Mouse (Mus musculus) embryonic facial prominence, embryonic 13.5 days (tissue): ENCODE measurements around the gene Msgn1. TPM values are rescaled to one million over a fixed set of nuclear protein-coding genes. Genes with fewer than 3 reads are reported as not detected.

Experiments used
- ATAC-seq: fragments of 200-750 bp; cut with Nextera tagmentation; 2 replicates; pipeline ENCODE4 v1.8.0; 2017; ENCODE audit warnings: low read depth; ENCODE audit not compliant: insufficient number of reproducible peaks, insufficient read depth, low FRiP score, low TSS enrichment
- H3K27ac ChIP-seq: fragments of 300-500 bp; sonication (generic); 2 replicates; pipeline ENCODE4 v1.5.1; 2015; ENCODE audit warnings: moderate library complexity, mild to moderate bottlenecking, inconsistent platforms
- H3K27me3 ChIP-seq: fragments of 300-500 bp; sonication (generic); 2 replicates; pipeline ENCODE4 v1.6.1; 2015; ENCODE audit warnings: mild to moderate bottlenecking, inconsistent platforms
- H3K36me3 ChIP-seq: fragments of 300-500 bp; sonication (generic); 2 replicates; pipeline ENCODE4 v1.6.1; 2015; ENCODE audit warnings: mild to moderate bottlenecking, inconsistent platforms
- H3K4me1 ChIP-seq: fragments of 300-500 bp; sonication (generic); 2 replicates; pipeline ENCODE4 v1.6.1; 2015; ENCODE audit warnings: inconsistent platforms
- H3K4me2 ChIP-seq: fragments of 300-500 bp; sonication (generic); 2 replicates; pipeline ENCODE4 v1.6.1; 2015; ENCODE audit warnings: moderate library complexity, mild to moderate bottlenecking, inconsistent platforms
- H3K4me3 ChIP-seq: fragments of 300-500 bp; sonication (generic); 2 replicates; pipeline ENCODE4 v1.5.1; 2015; ENCODE audit warnings: mild to moderate bottlenecking, inconsistent platforms
- H3K9ac ChIP-seq: fragments of 300-500 bp; sonication (generic); 2 replicates; pipeline ENCODE4 v1.6.1; 2015; ENCODE audit warnings: mild to moderate bottlenecking, inconsistent platforms
- H3K9me3 ChIP-seq: fragments of 300-500 bp; sonication (generic); 2 replicates; pipeline ENCODE4 v1.6.1; 2016; ENCODE audit warnings: inconsistent platforms
- WGBS: fragments of 180-500 bp; shearing (Covaris S2); methylation state at CpG from one replicate; pipeline ENCODE4 v1.1.7; 2015; ENCODE audit warnings: mixed read lengths; 5-methylcytosine and 5-hydroxymethylcytosine counted together
- polyA plus RNA-seq: library from polyadenylated mRNA; unstranded; fragments of >200 nt; fragmentation: Nextera tagmentation; extraction: Ambion mirVana; gene quantifications from 2 replicates; pipeline ENCODE4 v1.2.1, GENCODE M21; 2015

Gene Msgn1
- polyA plus RNA-seq: not detected in 2 replicates

- Histone ChIP-seq H3K9me3 (no peaks in the 10 kb centered on the region), H3K4me2 (no peak within 1 kb of the TSS), H3K27me3 (no peaks in the 10 kb centered on the region), H3K4me1 (peaks cover 8% of the 10 kb centered on the region), H3K9ac (no peak within 1 kb of the TSS), H3K4me3 (no peak within 1 kb of the TSS), H3K27ac (no peak within 1 kb of the TSS), H3K36me3 (no peaks in the 10 kb centered on the region)
- WGBS: 58% methylated on average over 5 of the region's 5 CpGs
- ATAC-seq: no peak
These were observed at the start of gene Msgn1 for GRCm38 (mm10) chr12:11208872-11209271. Gene Msgn1 (minus strand): TSS chr12:11208972.

- no peak for ATAC-seq
- Histone ChIP-seq H3K36me3 (peaks cover 12% of the 10 kb centered on the region), H3K27ac (no peak overlapping the region), H3K9ac (no peak overlapping the region), H3K9me3 (no peaks in the 10 kb centered on the region), H3K4me2 (no peak overlapping the region), H3K4me1 (no peaks in the 10 kb centered on the region), H3K4me3 (no peak overlapping the region), H3K27me3 (no peaks in the 10 kb centered on the region)
- WGBS: 78% methylated on average over 3 of the region's 3 CpGs
These were observed 41.5 kb upstream of the Msgn1 start for GRCm38 (mm10) chr12:11250322-11250721.

- H3K4me1 ChIP-seq: no peaks in the 10 kb centered on the region
- H3K27ac ChIP-seq: no peak overlapping the region
- peaks cover 20% of the 10 kb centered on the region for H3K36me3 ChIP-seq
- ATAC-seq: no peak
- 98% methylated on average over 1 of the region's 1 CpGs for WGBS
- no peak overlapping the region for H3K4me3 ChIP-seq
- H3K27me3 ChIP-seq: no peaks in the 10 kb centered on the region
- H3K4me2 ChIP-seq: no peak overlapping the region
- no peaks in the 10 kb centered on the region for H3K9me3 ChIP-seq
- H3K9ac ChIP-seq: no peak overlapping the region
These were observed 38.7 kb upstream of the Msgn1 start for GRCm38 (mm10) chr12:11247460-11247859.

- Histone ChIP-seq H3K27ac (no peak overlapping the region), H3K36me3 (peaks cover 2% of the 10 kb centered on the region; the same call in 1 of the 2 replicates), H3K9ac (no peak overlapping the region), H3K4me1 (no peaks in the 10 kb centered on the region), H3K4me3 (no peak overlapping the region), H3K9me3 (no peaks in the 10 kb centered on the region), H3K27me3 (no peaks in the 10 kb centered on the region), H3K4me2 (no peak overlapping the region)
- ATAC-seq: no peak
- 72% methylated on average over 2 of the region's 2 CpGs for WGBS
These were observed 27.2 kb upstream of the Msgn1 start for GRCm38 (mm10) chr12:11235996-11236395.

- Histone ChIP-seq H3K27me3 (no peaks in the 10 kb centered on the region), H3K9me3 (no peaks in the 10 kb centered on the region), H3K4me1 (no peaks in the 10 kb centered on the region), H3K36me3 (no peaks in the 10 kb centered on the region), H3K27ac (no peak overlapping the region), H3K9ac (no peak overlapping the region), H3K4me2 (no peak overlapping the region), H3K4me3 (no peak overlapping the region)
- no peak for ATAC-seq
- WGBS: 66% methylated on average over 2 of the region's 2 CpGs
These were observed 21.5 kb upstream of the Msgn1 start for GRCm38 (mm10) chr12:11230267-11230666.

- no peak for ATAC-seq
- no peaks in the 10 kb centered on the region for H3K36me3 ChIP-seq
- H3K4me3 ChIP-seq: no peak overlapping the region
- no peaks in the 10 kb centered on the region for H3K9me3 ChIP-seq
- peaks cover 7% of the 10 kb centered on the region for H3K4me1 ChIP-seq
- H3K4me2 ChIP-seq: no peak overlapping the region
- 78% methylated on average over 5 of the region's 5 CpGs for WGBS
- no peak overlapping the region for H3K27ac ChIP-seq
- H3K9ac ChIP-seq: no peak overlapping the region
- H3K27me3 ChIP-seq: no peaks in the 10 kb centered on the region
These were observed 17.9 kb upstream of the Msgn1 start for GRCm38 (mm10) chr12:11226529-11227268.

- Histone ChIP-seq H3K9me3 (no peaks in the 10 kb centered on the region), H3K4me1 (peaks cover 11% of the 10 kb centered on the region), H3K27me3 (no peaks in the 10 kb centered on the region), H3K9ac (no peak overlapping the region), H3K36me3 (no peaks in the 10 kb centered on the region), H3K4me3 (no peak overlapping the region), H3K4me2 (no peak overlapping the region), H3K27ac (no peak overlapping the region)
- no peak for ATAC-seq
- 50% methylated on average over 1 of the region's 1 CpGs for WGBS
These were observed 17.4 kb upstream of the Msgn1 start for GRCm38 (mm10) chr12:11226123-11226522.

- ATAC-seq: no peak
- WGBS: 13% methylated on average over 5 of the region's 5 CpGs
- H3K36me3 ChIP-seq: no peaks in the 10 kb centered on the region
These were observed 15.9 kb upstream of the Msgn1 start for GRCm38 (mm10) chr12:11224722-11225121.

GRCm38 (mm10) chr12:11223090-11223489 lies 14.3 kb upstream of the Msgn1 start:
- Histone ChIP-seq H3K9me3 (no peaks in the 10 kb centered on the region), H3K9ac (no peak overlapping the region), H3K4me3 (no peak overlapping the region), H3K27me3 (no peaks in the 10 kb centered on the region), H3K36me3 (no peaks in the 10 kb centered on the region), H3K27ac (no peak overlapping the region), H3K4me2 (no peak overlapping the region), H3K4me1 (peaks cover 11% of the 10 kb centered on the region)
- no peak for ATAC-seq
- WGBS: 80% methylated on average over 10 of the region's 10 CpGs

More at GRCm38 (mm10) chr12:11224722-11225121, 15.9 kb upstream of the Msgn1 start:
- Histone ChIP-seq H3K4me3 (no peak overlapping the region), H3K9ac (no peak overlapping the region), H3K4me1 (peaks cover 11% of the 10 kb centered on the region), H3K27me3 (no peaks in the 10 kb centered on the region), H3K9me3 (no peaks in the 10 kb centered on the region), H3K27ac (no peak overlapping the region), H3K4me2 (no peak overlapping the region)

GRCm38 (mm10) chr12:11222566-11222965 lies 13.8 kb upstream of the Msgn1 start:
- H3K36me3 ChIP-seq: no peaks in the 10 kb centered on the region
- H3K4me2 ChIP-seq: no peak overlapping the region
- 66% methylated on average over 3 of the region's 3 CpGs for WGBS
- H3K4me3 ChIP-seq: no peak overlapping the region
- no peak for ATAC-seq
- peaks cover 11% of the 10 kb centered on the region for H3K4me1 ChIP-seq
- H3K27ac ChIP-seq: no peak overlapping the region
- no peaks in the 10 kb centered on the region for H3K27me3 ChIP-seq
- H3K9ac ChIP-seq: no peak overlapping the region
- no peaks in the 10 kb centered on the region for H3K9me3 ChIP-seq

- Histone ChIP-seq H3K4me3 (no peak overlapping the region), H3K9me3 (no peaks in the 10 kb centered on the region), H3K27ac (0 out of 2 replicates have a peak overlapping the region, but pooled peaks have one; percentile 23), H3K36me3 (no peaks in the 10 kb centered on the region), H3K27me3 (no peaks in the 10 kb centered on the region), H3K4me1 (peaks cover 11% of the 10 kb centered on the region), H3K4me2 (peak overlapping the region; percentile 14; the same call in 1 of the 2 replicates), H3K9ac (peak overlapping the region; percentile 22; the same call in 1 of the 2 replicates)
- ATAC-seq: no peak
- WGBS: 51% methylated on average over 20 of the region's 20 CpGs
These were observed 13.0 kb upstream of the Msgn1 start for GRCm38 (mm10) chr12:11221524-11222330.
